Mouse (Mus musculus) olfactory bulb, adult 2 months (tissue): ENCODE results near the gene Bcas1.

Experiments
- CTCF ChIP-seq: fragments of 200-500 bp; IDR thresholded peaks from 2 replicates; pipeline ENCODE4 v1.5.1; 2012; ENCODE audit warnings: low read depth, mild to moderate bottlenecking, low read length, moderate library complexity; ENCODE audit not compliant: insufficient read depth
- POLR2A ChIP-seq: fragments of 200-500 bp; IDR thresholded peaks from 2 replicates; pipeline ENCODE4 v1.6.1; 2012; ENCODE audit warnings: mild to moderate bottlenecking, low read depth, low read length, moderate library complexity; ENCODE audit not compliant: insufficient read depth

GRCm38 (mm10) chr2:170365271-170365670 lies 62.4 kb downstream of the Bcas1 start:
- TF ChIP-seq POLR2A, result no peak
- TF ChIP-seq CTCF, result no peak
